Mouse (Mus musculus): ENCODE measurements at regions not wholly inside any gene's neighbourhood (a gene's known extent, or its start where the extent isn't known, plus 50 kb on each side); places are given as distances from the start of the nearest gene placed in this dataset.
A peak's percentile ranks its signal among the peaks of the same experiment; 100 is the strongest.
"Not testable (repeated sequence)": the region's sequence is repeated elsewhere in the genome, so short reads cannot be mapped to it uniquely, and the experiment has no call there.

- WGBS = 90% methylated on average over 8 of the region's 8 CpGs
- not testable (repeated sequence) for H3K4me3 ChIP-seq (ENCODE audit: low read depth, low read length); H3K36me3 ChIP-seq (ENCODE audit: control insufficient read depth, insufficient read depth, low read length); H3K9ac ChIP-seq (ENCODE audit: low read length); H3K4me2 ChIP-seq (ENCODE audit: low read length); DNase-seq (ENCODE audit: low spot score); H3K9me3 ChIP-seq (replicated peaks; ENCODE audit: control insufficient read depth, low read length); H3K27me3 ChIP-seq (replicated peaks; ENCODE audit: control insufficient read depth, insufficient read depth, low read length); ATAC-seq; H3K4me1 ChIP-seq (ENCODE audit: control insufficient read depth, insufficient read depth, low read length); H3K27ac ChIP-seq (ENCODE audit: low read depth, low read length)
Observed at GRCm38 (mm10) chr14:54117607-54118006, 136.3 kb downstream of the Dad1 start.

GRCm38 (mm10) chr14:54113216-54113615, 140.7 kb downstream of the Dad1 start:
- peak; percentile 53 for DNase-seq (ENCODE audit: low spot score)
- WGBS = 37% methylated on average over 2 of the region's 2 CpGs
- H3K4me2 ChIP-seq (ENCODE audit: low read length) = no peak overlapping the region

GRCm38 (mm10) chr14:54110971-54111370, 142.9 kb downstream of the Dad1 start:
- no peaks in the 10 kb centered on the region for H3K9me3 ChIP-seq (replicated peaks; ENCODE audit: control insufficient read depth, low read length)
- H3K4me3 ChIP-seq (ENCODE audit: low read depth, low read length) = no peak overlapping the region
- no peak overlapping the region for H3K4me2 ChIP-seq (ENCODE audit: low read length)
- ATAC-seq = no peak
- no peaks in the 10 kb centered on the region for H3K27me3 ChIP-seq (replicated peaks; ENCODE audit: control insufficient read depth, insufficient read depth, low read length)
- 85% methylated on average over 3 of the region's 3 CpGs for WGBS
- DNase-seq (ENCODE audit: low spot score) = no peak
- no peak overlapping the region for H3K27ac ChIP-seq (ENCODE audit: low read depth, low read length)
- H3K36me3 ChIP-seq (ENCODE audit: control insufficient read depth, insufficient read depth, low read length) = no peaks in the 10 kb centered on the region
- no peak overlapping the region for H3K9ac ChIP-seq (ENCODE audit: low read length)
- peaks cover 11% of the 10 kb centered on the region for H3K4me1 ChIP-seq (ENCODE audit: control insufficient read depth, insufficient read depth, low read length)

More at GRCm38 (mm10) chr14:54113216-54113615, 140.7 kb downstream of the Dad1 start:
- Histone ChIP-seq H3K27me3 (replicated peaks; ENCODE audit: control insufficient read depth, insufficient read depth, low read length) (no peaks in the 10 kb centered on the region), H3K4me3 (ENCODE audit: low read depth, low read length) (no peak overlapping the region), H3K4me1 (ENCODE audit: control insufficient read depth, insufficient read depth, low read length) (peaks cover 9% of the 10 kb centered on the region), H3K9me3 (replicated peaks; ENCODE audit: control insufficient read depth, low read length) (no peaks in the 10 kb centered on the region), H3K36me3 (ENCODE audit: control insufficient read depth, insufficient read depth, low read length) (no peaks in the 10 kb centered on the region), H3K27ac (ENCODE audit: low read depth, low read length) (no peak overlapping the region), H3K9ac (ENCODE audit: low read length) (no peak overlapping the region)
- no peak for ATAC-seq

- WGBS = 79% methylated on average over 1 of the region's 1 CpGs
- no peak overlapping the region for H3K27ac ChIP-seq (ENCODE audit: low read depth, low read length)
Observed at GRCm38 (mm10) chr14:54109129-54109528, 144.8 kb downstream of the Dad1 start.

GRCm38 (mm10) chr14:54108311-54109074, 145.4 kb downstream of the Dad1 start:
- WGBS = 25% methylated on average over 9 of the region's 9 CpGs

More at GRCm38 (mm10) chr14:54109129-54109528, 144.8 kb downstream of the Dad1 start:
- H3K4me3 ChIP-seq (ENCODE audit: low read depth, low read length) = no peak overlapping the region
- H3K4me1 ChIP-seq (ENCODE audit: control insufficient read depth, insufficient read depth, low read length) = peaks cover 11% of the 10 kb centered on the region
- H3K4me2 ChIP-seq (ENCODE audit: low read length) = no peak overlapping the region
- peak; percentile 29; the same call in 1 of the 2 replicates for ATAC-seq
- H3K9ac ChIP-seq (ENCODE audit: low read length) = no peak overlapping the region
- no peaks in the 10 kb centered on the region for H3K36me3 ChIP-seq (ENCODE audit: control insufficient read depth, insufficient read depth, low read length)
- DNase-seq (ENCODE audit: low spot score) = no peak
- no peaks in the 10 kb centered on the region for H3K27me3 ChIP-seq (replicated peaks; ENCODE audit: control insufficient read depth, insufficient read depth, low read length)
- no peaks in the 10 kb centered on the region for H3K9me3 ChIP-seq (replicated peaks; ENCODE audit: control insufficient read depth, low read length)

GRCm38 (mm10) chr14:54107204-54107796, 146.6 kb downstream of the Dad1 start:
- Histone ChIP-seq H3K4me1 (ENCODE audit: control insufficient read depth, insufficient read depth, low read length) (peaks cover 11% of the 10 kb centered on the region), H3K27me3 (replicated peaks; ENCODE audit: control insufficient read depth, insufficient read depth, low read length) (no peaks in the 10 kb centered on the region), H3K36me3 (ENCODE audit: control insufficient read depth, insufficient read depth, low read length) (no peaks in the 10 kb centered on the region), H3K4me3 (ENCODE audit: low read depth, low read length) (no peak overlapping the region), H3K9ac (ENCODE audit: low read length) (no peak overlapping the region), H3K9me3 (replicated peaks; ENCODE audit: control insufficient read depth, low read length) (no peaks in the 10 kb centered on the region), H3K27ac (ENCODE audit: low read depth, low read length) (no peak overlapping the region), H3K4me2 (ENCODE audit: low read length) (no peak overlapping the region)
- WGBS = 91% methylated on average over 7 of the region's 7 CpGs
- ATAC-seq (no peak), DNase-seq (ENCODE audit: low spot score) (no peak)

More at GRCm38 (mm10) chr14:54108311-54109074, 145.4 kb downstream of the Dad1 start:
- Histone ChIP-seq H3K9ac (ENCODE audit: low read length) (no peak overlapping the region), H3K27me3 (replicated peaks; ENCODE audit: control insufficient read depth, insufficient read depth, low read length) (no peaks in the 10 kb centered on the region), H3K27ac (ENCODE audit: low read depth, low read length) (no peak overlapping the region), H3K36me3 (ENCODE audit: control insufficient read depth, insufficient read depth, low read length) (no peaks in the 10 kb centered on the region), H3K4me2 (ENCODE audit: low read length) (no peak overlapping the region), H3K4me3 (ENCODE audit: low read depth, low read length) (no peak overlapping the region), H3K4me1 (ENCODE audit: control insufficient read depth, insufficient read depth, low read length) (peaks cover 11% of the 10 kb centered on the region), H3K9me3 (replicated peaks; ENCODE audit: control insufficient read depth, low read length) (no peaks in the 10 kb centered on the region)
- ATAC-seq = peak; percentile 72
- peak; percentile 82 for DNase-seq (ENCODE audit: low spot score)

- no peak for DNase-seq (ENCODE audit: low spot score)
- Histone ChIP-seq H3K27ac (ENCODE audit: low read depth, low read length) (no peak overlapping the region), H3K4me2 (ENCODE audit: low read length) (no peak overlapping the region), H3K4me1 (ENCODE audit: control insufficient read depth, insufficient read depth, low read length) (peaks cover 11% of the 10 kb centered on the region), H3K4me3 (ENCODE audit: low read depth, low read length) (no peak overlapping the region), H3K9me3 (replicated peaks; ENCODE audit: control insufficient read depth, low read length) (no peaks in the 10 kb centered on the region), H3K27me3 (replicated peaks; ENCODE audit: control insufficient read depth, insufficient read depth, low read length) (no peaks in the 10 kb centered on the region), H3K9ac (ENCODE audit: low read length) (no peak overlapping the region), H3K36me3 (ENCODE audit: control insufficient read depth, insufficient read depth, low read length) (no peaks in the 10 kb centered on the region)
- 61% methylated on average over 6 of the region's 6 CpGs for WGBS
- ATAC-seq = no peak
Observed at GRCm38 (mm10) chr14:54104243-54104642, 149.7 kb downstream of the Dad1 start.

GRCm38 (mm10) chr14:54103541-54103940, 150.4 kb downstream of the Dad1 start:
- Histone ChIP-seq H3K4me1 (ENCODE audit: control insufficient read depth, insufficient read depth, low read length) (peaks cover 6% of the 10 kb centered on the region), H3K4me3 (ENCODE audit: low read depth, low read length) (no peak overlapping the region), H3K27me3 (replicated peaks; ENCODE audit: control insufficient read depth, insufficient read depth, low read length) (no peaks in the 10 kb centered on the region), H3K4me2 (ENCODE audit: low read length) (no peak overlapping the region), H3K9me3 (replicated peaks; ENCODE audit: control insufficient read depth, low read length) (no peaks in the 10 kb centered on the region), H3K36me3 (ENCODE audit: control insufficient read depth, insufficient read depth, low read length) (no peaks in the 10 kb centered on the region), H3K27ac (ENCODE audit: low read depth, low read length) (no peak overlapping the region), H3K9ac (ENCODE audit: low read length) (no peak overlapping the region)
- 67% methylated on average over 5 of the region's 5 CpGs for WGBS
- ATAC-seq (no peak), DNase-seq (ENCODE audit: low spot score) (no peak)

- Histone ChIP-seq H3K36me3 (ENCODE audit: control insufficient read depth, insufficient read depth, low read length) (no peaks in the 10 kb centered on the region), H3K4me3 (ENCODE audit: low read depth, low read length) (no peak overlapping the region), H3K9ac (ENCODE audit: low read length) (no peak overlapping the region), H3K27ac (ENCODE audit: low read depth, low read length) (no peak overlapping the region), H3K4me1 (ENCODE audit: control insufficient read depth, insufficient read depth, low read length) (peaks cover 1% of the 10 kb centered on the region), H3K9me3 (replicated peaks; ENCODE audit: control insufficient read depth, low read length) (no peaks in the 10 kb centered on the region), H3K4me2 (ENCODE audit: low read length) (no peak overlapping the region), H3K27me3 (replicated peaks; ENCODE audit: control insufficient read depth, insufficient read depth, low read length) (no peaks in the 10 kb centered on the region)
- 60% methylated on average over 3 of the region's 3 CpGs for WGBS
- no peak for ATAC-seq
- DNase-seq (ENCODE audit: low spot score) = no peak
Observed at GRCm38 (mm10) chr14:54103115-54103514, 150.8 kb downstream of the Dad1 start.

Data from forebrain, embryonic 14.5 days (tissue).